Mouse (Mus musculus): Measurements from ENCODE around the gene Rtn4rl2. TPM values are rescaled to one million over a fixed set of nuclear protein-coding genes. Genes with fewer than 3 reads are reported as not detected.

Gene Rtn4rl2
- total RNA-seq, 2 experiments from 2014 or later: 87.6 to 102 TPM

DNA sequence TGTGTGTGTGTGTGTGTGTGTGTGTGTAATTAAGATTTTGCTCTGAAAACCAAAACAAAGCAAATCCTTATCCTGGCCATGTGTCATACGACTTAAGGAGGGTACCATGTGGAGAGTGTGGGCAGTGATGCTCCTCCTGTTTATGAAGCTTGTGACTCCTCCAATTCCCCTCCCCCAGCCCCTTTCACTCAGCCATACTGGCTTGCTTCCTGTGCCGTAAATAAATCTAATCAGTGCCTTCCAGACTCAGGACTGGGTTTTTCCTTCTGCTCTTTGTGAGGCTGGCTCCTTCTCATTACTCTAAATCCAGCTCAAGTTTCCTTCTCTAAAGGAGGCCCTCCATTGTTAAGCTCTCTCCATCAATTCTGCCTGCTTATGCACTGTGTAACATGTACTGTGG, 63.3 kb downstream of the Rtn4rl2 start:
- DNase-seq (ENCODE audit: low spot score in 2 of 2): no peak
- intact Hi-C loops (cut with DNase I): no loop called here

DNA sequence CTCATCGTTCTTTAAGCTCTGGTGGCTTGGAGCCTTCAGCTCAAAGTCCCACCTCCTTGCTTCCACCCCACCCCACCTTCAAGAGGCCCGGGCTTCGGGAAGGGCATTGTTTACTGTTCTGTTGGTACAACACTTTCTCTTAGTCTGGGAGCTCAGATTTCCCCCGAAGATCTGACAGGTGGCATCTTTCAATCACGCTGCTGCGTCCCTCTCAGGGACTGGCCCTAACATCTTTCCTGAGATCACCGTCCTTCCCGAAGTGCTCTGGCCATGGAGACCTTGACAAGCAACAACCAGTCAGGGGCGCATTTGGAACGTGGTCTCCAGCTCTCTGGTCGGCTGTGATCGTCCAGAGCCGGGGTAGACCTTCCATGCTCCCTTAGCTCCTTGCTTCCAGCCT, 64.0 kb downstream of the Rtn4rl2 start, which contains the start of gene Smtnl1:
Smtnl1 (minus strand) TSS at position 101 of the 400 bp plus-strand sequence.
- intact Hi-C loops (cut with DNase I): no loop called here
- no peak for DNase-seq (ENCODE audit: low spot score in 2 of 2)

Small RNA genes lying within 50 kb of the gene (microRNA-seq; reads per million reads assigned to microRNA genes)
- 0 reads per million in 2 experiments for gene Gm24332

Other genes with a start within 250 kb of the Rtn4rl2 start
- 10 to 100 TPM; 69.0 to 69.4 TPM for gene Ctnnd1, start 235.9 kb downstream of the Rtn4rl2 start, total RNA-seq (2021)
- gene Btbd18, start 227.6 kb downstream of the Rtn4rl2 start, total RNA-seq (2021): not detected
- 10 to 100 TPM; 31.7 to 39.6 TPM for gene Selenoh, start 215.9 kb downstream of the Rtn4rl2 start, total RNA-seq (2021)
- 1 to 10 TPM; 7.7 to 10.0 TPM for gene Gm28635, start 208.7 kb downstream of the Rtn4rl2 start, total RNA-seq (2021)
- gene Med19, start 208.3 kb downstream of the Rtn4rl2 start, total RNA-seq (2021): 10 to 100 TPM; 30.4 to 32.0 TPM
- 100 to 1,000 TPM; 225 to 235 TPM for gene Tmx2, start 207.6 kb downstream of the Rtn4rl2 start, total RNA-seq (2021)
- 10 to 100 TPM; 45.2 to 50.6 TPM for gene Zdhhc5, start 171.5 kb downstream of the Rtn4rl2 start, total RNA-seq (2021)
- gene Clp1, start 159.4 kb downstream of the Rtn4rl2 start, total RNA-seq (2021): 1 to 10 TPM; 8.4 to 9.3 TPM
- gene Ypel4, start 152.7 kb downstream of the Rtn4rl2 start, total RNA-seq (2021): 10 to 100 TPM; 66.7 to 69.0 TPM
- 1 to 10 TPM; 1.2 to 2.3 TPM for gene Gm19426, start 143.1 kb downstream of the Rtn4rl2 start, total RNA-seq (2021)
- gene Serping1, start 111.3 kb downstream of the Rtn4rl2 start, total RNA-seq (2021): 1 to 10 TPM; 7.3 to 7.5 TPM
- gene Ube2l6, start 87.9 kb downstream of the Rtn4rl2 start, total RNA-seq (2021): 1 to 10 TPM; 5.6 to 8.1 TPM
- gene Smtnl1, start 64.1 kb downstream of the Rtn4rl2 start, total RNA-seq (2021): not detected
- gene Timm10, start 59.7 kb downstream of the Rtn4rl2 start, total RNA-seq (2021): 10 to 100 TPM; 48.1 to 59.6 TPM
- under 1 TPM; 0.18 to 0.69 TPM for gene Slc43a1, start 47.9 kb downstream of the Rtn4rl2 start, total RNA-seq (2021)
- gene Slc43a3, start 49.9 kb upstream of the Rtn4rl2 start, total RNA-seq (2021): under 1 TPM; 0.41 to 0.53 TPM
- not detected for gene Prg2, start 93.8 kb upstream of the Rtn4rl2 start, total RNA-seq (2021)
- not detected for gene Prg3, start 101.5 kb upstream of the Rtn4rl2 start, total RNA-seq (2021)
- 10 to 100 TPM; 93.4 to 99.9 TPM for gene Ssrp1, start 150.5 kb upstream of the Rtn4rl2 start, total RNA-seq (2021)
- 1 to 10 TPM; 2.2 to 2.3 TPM for gene P2rx3, start 150.8 kb upstream of the Rtn4rl2 start, total RNA-seq (2021)
- gene Tnks1bp1, start 161.3 kb upstream of the Rtn4rl2 start, total RNA-seq (2021): 100 to 1,000 TPM; 112 to 123 TPM
- gene Aplnr, start 249.5 kb upstream of the Rtn4rl2 start, total RNA-seq (2021): 1 to 10 TPM; 1.9 to 2.0 TPM